Mouse (Mus musculus) CH12.LX (cell line): ENCODE data around the gene Twsg1. TPM values are rescaled to one million over a fixed set of nuclear protein-coding genes. Genes with fewer than 3 reads are reported as not detected.

Source experiments
- DNase-seq: peaks from one replicate; pipeline ENCODE4 v3.0.0-alpha.2; 2013; ENCODE audit errors: extremely low read depth
- H3K27ac ChIP-seq: 2 replicates; pipeline ENCODE4 v1.5.1; 2012; ENCODE audit warnings: low read depth, mild to moderate bottlenecking, control low read depth, moderate library complexity; ENCODE audit not compliant: insufficient read depth
- H3K27me3 ChIP-seq: replicated peaks from 2 replicates; pipeline ENCODE3; 2012; ENCODE audit warnings: inconsistent platforms
- H3K36me3 ChIP-seq, 2 experiments: replicated peaks in 1 of 2; 2 replicates each; pipeline versions ENCODE3 to v1.6.1; 2012; ENCODE audit warnings: inconsistent platforms in 1 of 2, low read length in 1 of 2, mild to moderate bottlenecking in 1 of 2, mixed read lengths in 1 of 2, moderate library complexity in 1 of 2; ENCODE audit not compliant: control insufficient read depth in 1 of 2, insufficient read depth in 1 of 2
- H3K4me1 ChIP-seq, 2 experiments: 2 replicates each; pipeline ENCODE4 v1.6.1; 2012; ENCODE audit warnings: inconsistent platforms in 1 of 2, moderate library complexity in 1 of 2; ENCODE audit not compliant: insufficient read depth in 2 of 2, control insufficient read depth in 1 of 2
- H3K4me2 ChIP-seq: 2 replicates; pipeline ENCODE4 v1.6.1; 2012; ENCODE audit warnings: low read depth, mild to moderate bottlenecking, control low read depth; ENCODE audit not compliant: poor library complexity, insufficient read depth, severe bottlenecking
- H3K4me3 ChIP-seq, 3 experiments: fragments of 150-350 bp in 1 of 3; sonication (generic) in 1 of 3; replicated peaks in 1 of 3; 2 replicates each; pipeline versions ENCODE3 to v1.5.1; 2011 to 2012; ENCODE audit warnings: low read depth in 2 of 3, low read length in 2 of 3, mild to moderate bottlenecking in 2 of 3, moderate library complexity in 2 of 3, control low read depth in 1 of 3, improper control_type of control experiment in 1 of 3, inconsistent platforms in 1 of 3, mixed read lengths in 1 of 3; ENCODE audit not compliant: poor library complexity in 1 of 3
- H3K79me2 ChIP-seq: replicated peaks from 2 replicates; pipeline ENCODE4 v1.6.1; 2012; ENCODE audit warnings: mild to moderate bottlenecking, moderate library complexity; ENCODE audit not compliant: control insufficient read depth, poor library complexity, insufficient read depth, severe bottlenecking; ENCODE audit errors: extremely low read depth
- H3K9ac ChIP-seq: 2 replicates; pipeline ENCODE4 v1.6.1; 2012; ENCODE audit warnings: low read depth, mild to moderate bottlenecking, control low read depth, moderate library complexity; ENCODE audit not compliant: insufficient read depth
- H3K9me3 ChIP-seq: replicated peaks from 2 replicates; pipeline ENCODE3; 2012; ENCODE audit warnings: low read length, inconsistent platforms, mixed read lengths
- BHLHE40 ChIP-seq: IDR thresholded peaks from 2 replicates; pipeline ENCODE4 v1.6.1; 2011; ENCODE audit warnings: mild to moderate bottlenecking, low read depth, low read length, improper control_type of control experiment
- CHD1 ChIP-seq: IDR thresholded peaks from 2 replicates; pipeline ENCODE4 v1.6.1; 2012; ENCODE audit warnings: low read depth, low read length, improper control_type of control experiment, inconsistent platforms
- CHD2 ChIP-seq: IDR thresholded peaks from 2 replicates; pipeline ENCODE4 v1.6.1; 2011; ENCODE audit warnings: low read length, improper control_type of control experiment
- CTCF ChIP-seq, 2 experiments: IDR thresholded peaks in 1 of 2; conservative IDR thresholded peaks in 1 of 2; 2 replicates each; pipeline ENCODE4 v1.5.1; 2011 to 2012; ENCODE audit warnings: low read depth in 2 of 2, low read length in 2 of 2, improper control_type of control experiment in 1 of 2, inconsistent platforms in 1 of 2, mild to moderate bottlenecking in 1 of 2, moderate library complexity in 1 of 2
- E2F4 ChIP-seq: IDR thresholded peaks from 2 replicates; pipeline ENCODE4 v1.6.1; 2011; ENCODE audit warnings: low read depth, low read length, improper control_type of control experiment; ENCODE audit not compliant: insufficient replicate concordance
- ELF1 ChIP-seq: IDR thresholded peaks from 2 replicates; pipeline ENCODE4 v1.6.1; 2014; ENCODE audit warnings: low read depth, mild to moderate bottlenecking, inconsistent platforms, low read length, improper control_type of control experiment
- EP300 ChIP-seq: IDR thresholded peaks from 2 replicates; pipeline ENCODE4 v1.6.1; 2011; ENCODE audit warnings: low read length, improper control_type of control experiment
- ETS1 ChIP-seq: conservative IDR thresholded peaks from 2 replicates; pipeline ENCODE4 v1.6.1; 2012; ENCODE audit warnings: low read depth, mild to moderate bottlenecking, inconsistent platforms, low read length, improper control_type of control experiment, moderate library complexity
- GABPA ChIP-seq: IDR thresholded peaks from 2 replicates; pipeline ENCODE4 v1.6.1; 2012; ENCODE audit warnings: low read depth, low read length, improper control_type of control experiment, inconsistent platforms; ENCODE audit not compliant: insufficient replicate concordance
- HCFC1 ChIP-seq: IDR thresholded peaks from 2 replicates; pipeline ENCODE4 v1.6.1; 2012; ENCODE audit warnings: low read depth, mild to moderate bottlenecking, inconsistent platforms, low read length, improper control_type of control experiment
- IRF4 ChIP-seq: IDR thresholded peaks from 2 replicates; pipeline ENCODE4 v1.6.1; 2014; ENCODE audit warnings: low read depth, mild to moderate bottlenecking, inconsistent platforms, low read length, improper control_type of control experiment
- JUN ChIP-seq: IDR thresholded peaks from 2 replicates; pipeline ENCODE4 v1.6.1; 2011; ENCODE audit warnings: low read depth, mild to moderate bottlenecking, low read length, improper control_type of control experiment, moderate library complexity; ENCODE audit not compliant: insufficient read depth
- JUND ChIP-seq: conservative IDR thresholded peaks from 2 replicates; pipeline ENCODE4 v1.6.1; 2011; ENCODE audit warnings: low read depth, low read length, improper control_type of control experiment
- KAT2A ChIP-seq: IDR thresholded peaks from 2 replicates; pipeline ENCODE4 v1.6.1; 2012; ENCODE audit warnings: low read length, improper control_type of control experiment, inconsistent platforms; ENCODE audit not compliant: insufficient replicate concordance
- MAFK ChIP-seq: IDR thresholded peaks from 2 replicates; pipeline ENCODE4 v1.6.1; 2011; ENCODE audit warnings: low read length, improper control_type of control experiment; ENCODE audit not compliant: insufficient replicate concordance
- MAX ChIP-seq: IDR thresholded peaks from 2 replicates; pipeline ENCODE4 v1.6.1; 2011; ENCODE audit warnings: low read length, improper control_type of control experiment
- MAZ ChIP-seq: IDR thresholded peaks from 2 replicates; pipeline ENCODE4 v1.6.1; 2012; ENCODE audit warnings: low read depth, mild to moderate bottlenecking, inconsistent platforms, low read length, improper control_type of control experiment, moderate library complexity
- MEF2A ChIP-seq: IDR thresholded peaks from 2 replicates; pipeline ENCODE4 v1.6.1; 2014; ENCODE audit warnings: low read depth, mild to moderate bottlenecking, inconsistent platforms, low read length, improper control_type of control experiment, borderline replicate concordance
- MXI1 ChIP-seq: IDR thresholded peaks from 2 replicates; pipeline ENCODE4 v1.6.1; 2011; ENCODE audit warnings: mild to moderate bottlenecking, low read depth, low read length, improper control_type of control experiment
- MYC ChIP-seq: IDR thresholded peaks from 2 replicates; pipeline ENCODE4 v1.6.1; 2011; ENCODE audit warnings: low read depth, mild to moderate bottlenecking, improper control_type of control experiment, low read length
- NELFE ChIP-seq: IDR thresholded peaks from 2 replicates; pipeline ENCODE4 v1.6.1; 2011; ENCODE audit warnings: low read depth, low read length, improper control_type of control experiment
- NRF1 ChIP-seq: IDR thresholded peaks from 2 replicates; pipeline ENCODE4 v1.6.1; 2014; ENCODE audit warnings: low read depth, mild to moderate bottlenecking, inconsistent platforms, low read length, improper control_type of control experiment, moderate library complexity
- PAX5 ChIP-seq: IDR thresholded peaks from 2 replicates; pipeline ENCODE4 v1.6.1; 2012; ENCODE audit warnings: low read length, inconsistent platforms, mixed read lengths
- POLR2A ChIP-seq: IDR thresholded peaks from 2 replicates; pipeline ENCODE4 v1.6.1; 2011; ENCODE audit warnings: low read depth, mild to moderate bottlenecking, improper control_type of control experiment, low read length
- POLR2AphosphoS2 ChIP-seq: IDR thresholded peaks from 2 replicates; pipeline ENCODE4 v1.6.1; 2011; ENCODE audit warnings: low read depth, low read length, improper control_type of control experiment
- RAD21 ChIP-seq: IDR thresholded peaks from 2 replicates; pipeline ENCODE4 v1.6.1; 2011; ENCODE audit warnings: low read depth, mild to moderate bottlenecking, low read length, improper control_type of control experiment, moderate library complexity
- RCOR1 ChIP-seq: conservative IDR thresholded peaks from 2 replicates; pipeline ENCODE4 v1.6.1; 2012; ENCODE audit warnings: low read depth, mild to moderate bottlenecking, inconsistent platforms, low read length, improper control_type of control experiment
- SIN3A ChIP-seq: IDR thresholded peaks from 2 replicates; pipeline ENCODE4 v1.6.1; 2012; ENCODE audit warnings: low read length, improper control_type of control experiment, inconsistent platforms
- SMC3 ChIP-seq: IDR thresholded peaks from 2 replicates; pipeline ENCODE4 v1.6.1; 2011; ENCODE audit warnings: low read depth, low read length, improper control_type of control experiment
- TBP ChIP-seq: conservative IDR thresholded peaks from 2 replicates; pipeline ENCODE4 v1.6.1; 2011; ENCODE audit warnings: low read depth, low read length, improper control_type of control experiment
- TCF12 ChIP-seq: IDR thresholded peaks from 2 replicates; pipeline ENCODE4 v1.6.1; 2014; ENCODE audit warnings: low read depth, mild to moderate bottlenecking, inconsistent platforms, low read length, improper control_type of control experiment
- UBTF ChIP-seq: IDR thresholded peaks from 2 replicates; pipeline ENCODE4 v1.6.1; 2012; ENCODE audit warnings: low read depth, mild to moderate bottlenecking, inconsistent platforms, low read length, improper control_type of control experiment, moderate library complexity
- USF1 ChIP-seq: IDR thresholded peaks from 2 replicates; pipeline ENCODE4 v1.6.1; 2014; ENCODE audit warnings: low read depth, mild to moderate bottlenecking, inconsistent platforms, low read length, improper control_type of control experiment
- USF2 ChIP-seq: conservative IDR thresholded peaks from 2 replicates; pipeline ENCODE4 v1.6.1; 2011; ENCODE audit warnings: low read depth, low read length, improper control_type of control experiment
- ZC3H11A ChIP-seq: IDR thresholded peaks from 2 replicates; pipeline ENCODE4 v1.6.1; 2012; ENCODE audit warnings: low read depth, mild to moderate bottlenecking, inconsistent platforms, low read length, improper control_type of control experiment
- ZKSCAN1 ChIP-seq: IDR thresholded peaks from 2 replicates; pipeline ENCODE4 v1.6.1; 2012; ENCODE audit warnings: low read depth, inconsistent platforms, low read length, improper control_type of control experiment, borderline replicate concordance
- ZMIZ1 ChIP-seq: IDR thresholded peaks from 2 replicates; pipeline ENCODE4 v1.6.1; 2012; ENCODE audit warnings: low read depth, mild to moderate bottlenecking, inconsistent platforms, low read length, improper control_type of control experiment
- ZNF384 ChIP-seq: IDR thresholded peaks from 2 replicates; pipeline ENCODE4 v1.6.1; 2012; ENCODE audit warnings: low read depth, low read length, improper control_type of control experiment, inconsistent platforms
- dilution Hi-C: fragments of 300-500 bp; cut with MboI; formaldehyde crosslinking; loops from 2 replicates; pipeline ENCODE4 v1.14.3; 2020; ENCODE audit warnings: low sequenced_read_pairs; ENCODE audit not compliant: extremely low pct_unique_long_range_greater_than_20kb, extremely low pct_ligation_motif_present
- in situ Hi-C: fragments of 300-500 bp; cut with MboI; formaldehyde crosslinking; loops from 3 replicates; pipeline ENCODE4 v1.14.3; 2019; ENCODE audit warnings: low sequenced_read_pairs, low pct_ligation_motif_present, low pct_unique_long_range_greater_than_20kb, mixed read lengths
- polyA plus RNA-seq: library from polyadenylated mRNA; unstranded; fragments of >175 nt; gene quantifications from 2 replicates; pipeline ENCODE4 v1.2.1, GENCODE M21; 2012; ENCODE audit warnings: low read depth; ENCODE audit not compliant: insufficient read length
- total RNA-seq, 2 experiments: library from RNA; depleted of rRNA; stranded (reverse); fragments of 300-350 nt in 1 of 2; fragments of >200 nt in 1 of 2; gene quantifications; 2 replicates each; pipeline ENCODE4 v1.2.3; 2012 to 2014

The Twsg1 gene
- total RNA-seq (2012; rRNA removed) (17.4 and 18.2 TPM in 2 replicates), total RNA-seq (2014; rRNA removed) (12.0 and 12.6 TPM in 2 replicates), polyA plus RNA-seq (12.5 and 13.4 TPM in 2 replicates)

GRCm38 (mm10) chr17:65950622-65951404 is at the start of gene Twsg1:
Twsg1 (minus strand) TSS chr17:65951226.
- H3K4me3 ChIP-seq: peak within 1 kb of the TSS; percentile 46 to 75 (median 71)
- peak; percentile 85 for DNase-seq
- peaks cover 6 to 11% of the 10 kb centered on the region in 2 experiments for H3K36me3 ChIP-seq
- no peak for TF ChIP-seq ZNF384
- no peak for TF ChIP-seq PAX5
- TF ChIP-seq NELFE: peak; percentile 77
- TF ChIP-seq CHD2: no peak
- TF ChIP-seq MYC: no peak
- TF ChIP-seq JUN: no peak
- no peak for TF ChIP-seq CHD1
- no peak; the same call in 1 of the 2 replicates for TF ChIP-seq UBTF
- peak; percentile 46 for TF ChIP-seq MXI1
- no peak for TF ChIP-seq RCOR1
- TF ChIP-seq E2F4: no peak
- peak; percentile 71 for TF ChIP-seq SMC3
- no peak for TF ChIP-seq ZMIZ1
- TF ChIP-seq KAT2A: no peak
- TF ChIP-seq TBP: no peak
- no peak for TF ChIP-seq ZC3H11A
- no peak for TF ChIP-seq USF2
- peak; percentile 91 for TF ChIP-seq MAZ
- TF ChIP-seq SIN3A: peak; percentile 61; the same call in 1 of the 2 replicates
- no peak for TF ChIP-seq ETS1
- peak; percentile 65 for TF ChIP-seq TCF12
- TF ChIP-seq CTCF (conservative IDR thresholded peaks at IDR 0.05 in 1 of 2, IDR thresholded peaks at IDR 0.05 in 1 of 2; ENCODE audit: low read depth in 2 of 2, low read length in 2 of 2): peak in 1 of 2 experiments; percentile 78; a peak in 2 of 4 replicates
- TF ChIP-seq EP300: no peak
- peak; percentile 34 for TF ChIP-seq RAD21
- no peak for TF ChIP-seq GABPA
- TF ChIP-seq BHLHE40: no peak
- no peak for TF ChIP-seq MAX
- TF ChIP-seq POLR2A: peak; percentile 80; the same call in 1 of the 2 replicates
- TF ChIP-seq MAFK: no peak
- no peak for TF ChIP-seq ELF1
- no peak for TF ChIP-seq JUND
- no peak for TF ChIP-seq ZKSCAN1
- 0 out of 2 replicates have a peak, but pooled peaks have one; percentile 10 for TF ChIP-seq IRF4
- TF ChIP-seq MEF2A: no peak
- no peak for TF ChIP-seq USF1
- TF ChIP-seq HCFC1: no peak
- peak; percentile 61 for TF ChIP-seq NRF1
- no peak for TF ChIP-seq POLR2AphosphoS2
- peaks cover 5% of the 10 kb centered on the region for H3K79me2 ChIP-seq
- peaks cover 2% of the 10 kb centered on the region for H3K9me3 ChIP-seq
- no peaks in the 10 kb centered on the region for H3K27me3 ChIP-seq
- in situ Hi-C loops: loop anchor here (10.0 kb wide), 1 partner anchor 154 kb away; the partner anchor contains the start of gene Ndufv2
- H3K4me1 ChIP-seq: peaks cover 9 to 29% of the 10 kb centered on the region in 2 experiments
- peak within 1 kb of the TSS; percentile 75 for H3K9ac ChIP-seq
- H3K4me2 ChIP-seq: no peak within 1 kb of the TSS
- H3K27ac ChIP-seq: no peak within 1 kb of the TSS; the same call in 1 of the 2 replicates
- dilution Hi-C loops: no loop called here
